Mouse (Mus musculus) limb, embryonic 15.5 days (tissue): ENCODE measurements around the gene Hist1h4k. TPM values are rescaled to one million over a fixed set of nuclear protein-coding genes. Genes with fewer than 3 reads are reported as not detected.
"Not testable (repeated sequence)": the region's sequence is repeated elsewhere in the genome, so short reads cannot be mapped to it uniquely, and the experiment has no call there.

Experiments
- ATAC-seq: fragments of 200-750 bp; cut with Nextera tagmentation; 2 replicates; pipeline ENCODE4 v1.8.0; 2017; ENCODE audit warnings: low read depth, moderate TSS enrichment; ENCODE audit not compliant: insufficient number of reproducible peaks, low FRiP score, low TSS enrichment
- H3K27ac ChIP-seq: fragments of 300-500 bp; sonication (generic); 2 replicates; pipeline ENCODE4 v1.5.1; 2015; ENCODE audit warnings: moderate library complexity, mild to moderate bottlenecking, inconsistent platforms
- H3K27me3 ChIP-seq: fragments of 300-500 bp; sonication (generic); 2 replicates; pipeline ENCODE4 v1.6.1; 2015; ENCODE audit warnings: inconsistent platforms
- H3K36me3 ChIP-seq: fragments of 300-500 bp; sonication (generic); 2 replicates; pipeline ENCODE4 v1.6.1; 2015; ENCODE audit warnings: inconsistent platforms
- H3K4me1 ChIP-seq: fragments of 300-500 bp; sonication (generic); 2 replicates; pipeline ENCODE4 v1.6.1; 2015; ENCODE audit warnings: inconsistent platforms
- H3K4me2 ChIP-seq: fragments of 300-500 bp; sonication (generic); 2 replicates; pipeline ENCODE4 v1.6.1; 2015; ENCODE audit warnings: mild to moderate bottlenecking, inconsistent platforms
- H3K4me3 ChIP-seq: fragments of 300-500 bp; sonication (generic); 2 replicates; pipeline ENCODE4 v1.5.1; 2015; ENCODE audit warnings: mild to moderate bottlenecking, inconsistent platforms
- H3K9ac ChIP-seq: fragments of 300-500 bp; sonication (generic); 2 replicates; pipeline ENCODE4 v1.6.1; 2015; ENCODE audit warnings: inconsistent platforms
- H3K9me3 ChIP-seq: fragments of 300-500 bp; sonication (generic); 2 replicates; pipeline ENCODE4 v1.6.1; 2016; ENCODE audit warnings: inconsistent platforms
- WGBS: fragments of 180-500 bp; shearing (Covaris S2); methylation state at CpG from one replicate; pipeline ENCODE4 v1.1.7; 2015; 5-methylcytosine and 5-hydroxymethylcytosine counted together
- polyA plus RNA-seq: library from polyadenylated mRNA; unstranded; fragments of >200 nt; fragmentation: Nextera tagmentation; extraction: Ambion mirVana; gene quantifications from 2 replicates; pipeline ENCODE4 v1.2.1, GENCODE M21; 2015

The Hist1h4k gene
- polyA plus RNA-seq, 1 experiment from 2014 or later, result 4.1 TPM

- peak; percentile 69 for ATAC-seq
- H3K4me3 ChIP-seq, result peak within 1 kb of the TSS; percentile 41
- H3K4me1 ChIP-seq, result peaks cover 37% of the 10 kb centered on the region
- peak within 1 kb of the TSS; percentile 88 for H3K27ac ChIP-seq
- peak within 1 kb of the TSS; percentile 33; the same call in 1 of the 2 replicates for H3K9ac ChIP-seq
- H3K4me2 ChIP-seq, result peak within 1 kb of the TSS; percentile 56
- H3K9me3 ChIP-seq, result no peaks in the 10 kb centered on the region
- no peaks in the 10 kb centered on the region for H3K27me3 ChIP-seq
- WGBS, result 0% methylated on average over 19 of the region's 20 CpGs
- no peaks in the 10 kb centered on the region for H3K36me3 ChIP-seq
Observed at GRCm38 (mm10) chr13:21783255-21783617, 32.9 kb upstream of the Hist1h4k start, which contains the start of gene Hist1h3i. Gene Hist1h3i, minus strand, starts transcription at chr13:21783370.

- peak overlapping the region; percentile 41 for H3K4me3 ChIP-seq
- peak overlapping the region; percentile 56 for H3K4me2 ChIP-seq
- H3K9me3 ChIP-seq, H3K27me3 ChIP-seq, H3K36me3 ChIP-seq, ATAC-seq: not testable (repeated sequence)
- WGBS, result under 1% methylated on average over 17 of the region's 35 CpGs
- peaks cover 37% of the 10 kb centered on the region for H3K4me1 ChIP-seq
- peak overlapping the region; percentile 88 for H3K27ac ChIP-seq
- peak overlapping the region; percentile 28; the same call in 1 of the 2 replicates for H3K9ac ChIP-seq
Observed at GRCm38 (mm10) chr13:21782361-21783254, 32.3 kb upstream of the Hist1h4k start.

GRCm38 (mm10) chr13:21781639-21782038 lies 31.3 kb upstream of the Hist1h4k start:
- H3K36me3 ChIP-seq, result no peaks in the 10 kb centered on the region
- H3K9ac ChIP-seq, result no peak overlapping the region
- H3K4me3 ChIP-seq, result no peak overlapping the region
- no peaks in the 10 kb centered on the region for H3K9me3 ChIP-seq
- no peaks in the 10 kb centered on the region for H3K27me3 ChIP-seq
- H3K27ac ChIP-seq, result no peak overlapping the region
- no peak overlapping the region for H3K4me2 ChIP-seq
- no peak for ATAC-seq
- WGBS, result 89% methylated on average over 1 of the region's 1 CpGs
- H3K4me1 ChIP-seq, result peaks cover 37% of the 10 kb centered on the region

GRCm38 (mm10) chr13:21781021-21781555 lies 30.8 kb upstream of the Hist1h4k start:
- Histone ChIP-seq H3K36me3 (no peaks in the 10 kb centered on the region), H3K27me3 (no peaks in the 10 kb centered on the region), H3K9ac (no peak overlapping the region), H3K4me3 (peak overlapping the region; percentile 51), H3K27ac (peak overlapping the region; percentile 95), H3K4me1 (peaks cover 36% of the 10 kb centered on the region), H3K4me2 (peak overlapping the region; percentile 90; the same call in 1 of the 2 replicates), H3K9me3 (no peaks in the 10 kb centered on the region)
- 44% methylated on average over 6 of the region's 6 CpGs for WGBS
- ATAC-seq, result no peak

GRCm38 (mm10) chr13:21779767-21780731 lies 29.7 kb upstream of the Hist1h4k start, which contains the start of gene Hist1h1b:
Gene Hist1h1b, minus strand, starts transcription at chr13:21780625.
- under 1% methylated on average over 44 of the region's 44 CpGs for WGBS
- H3K36me3 ChIP-seq, result no peaks in the 10 kb centered on the region
- peak; percentile 53 for ATAC-seq
- peak within 1 kb of the TSS; percentile 95 for H3K27ac ChIP-seq
- H3K4me3 ChIP-seq, result peak within 1 kb of the TSS; percentile 51
- peak within 1 kb of the TSS; percentile 90 for H3K4me2 ChIP-seq
- no peaks in the 10 kb centered on the region for H3K27me3 ChIP-seq
- peak within 1 kb of the TSS; percentile 76 for H3K9ac ChIP-seq
- no peaks in the 10 kb centered on the region for H3K9me3 ChIP-seq
- peaks cover 33% of the 10 kb centered on the region for H3K4me1 ChIP-seq

GRCm38 (mm10) chr13:21778814-21779766 lies 28.8 kb upstream of the Hist1h4k start:
- Histone ChIP-seq H3K9ac (peak overlapping the region; percentile 76), H3K4me2 (peak overlapping the region; percentile 90), H3K27me3 (no peaks in the 10 kb centered on the region), H3K9me3 (no peaks in the 10 kb centered on the region), H3K27ac (peak overlapping the region; percentile 95), H3K4me3 (peak overlapping the region; percentile 51), H3K36me3 (no peaks in the 10 kb centered on the region), H3K4me1 (peaks cover 28% of the 10 kb centered on the region)
- 4% methylated on average over 33 of the region's 33 CpGs for WGBS
- peak; percentile 88 for ATAC-seq

- Histone ChIP-seq H3K27me3 (no peaks in the 10 kb centered on the region), H3K36me3 (no peaks in the 10 kb centered on the region), H3K4me3 (no peak overlapping the region), H3K4me2 (no peak overlapping the region), H3K4me1 (peaks cover 13% of the 10 kb centered on the region), H3K9ac (no peak overlapping the region), H3K9me3 (no peaks in the 10 kb centered on the region), H3K27ac (no peak overlapping the region)
- no peak for ATAC-seq
- WGBS, result 67% methylated on average over 1 of the region's 1 CpGs
Observed at GRCm38 (mm10) chr13:21755707-21756106, 5.4 kb upstream of the Hist1h4k start.

- Histone ChIP-seq H3K27ac (peak overlapping the region; percentile 93), H3K4me1 (peaks cover 15% of the 10 kb centered on the region), H3K4me3 (peak overlapping the region; percentile 45), H3K4me2 (peak overlapping the region; percentile 63), H3K9ac (peak overlapping the region; percentile 23; the same call in 1 of the 2 replicates)
- H3K27me3 ChIP-seq, ATAC-seq, H3K36me3 ChIP-seq, H3K9me3 ChIP-seq: not testable (repeated sequence)
- 0% methylated on average over 19 of the region's 26 CpGs for WGBS
Observed at GRCm38 (mm10) chr13:21754294-21755001, 4.1 kb upstream of the Hist1h4k start.

GRCm38 (mm10) chr13:21753524-21754285 lies 3.4 kb upstream of the Hist1h4k start, which contains the start of the genes Hist1h2ak and Hist1h2bn:
Gene Hist1h2ak, minus strand, starts transcription at chr13:21753827.
Gene Hist1h2bn, plus strand, starts transcription at chr13:21754123.
- WGBS, result 0% methylated on average over 48 of the region's 50 CpGs
- not testable (repeated sequence) for H3K9me3 ChIP-seq, H3K27me3 ChIP-seq, H3K36me3 ChIP-seq
- Histone ChIP-seq H3K4me3 (peak within 1 kb of the TSS; percentile 45), H3K4me2 (peak within 1 kb of the TSS; percentile 63), H3K9ac (peak within 1 kb of the TSS; percentile 26; the same call in 1 of the 2 replicates), H3K4me1 (peaks cover 21% of the 10 kb centered on the region), H3K27ac (peak within 1 kb of the TSS; percentile 93)
- peak; percentile 93 for ATAC-seq
